Mouse (Mus musculus): ENCODE data around the gene Fli1. TPM values are rescaled to one million over a fixed set of nuclear protein-coding genes. Genes with fewer than 3 reads are reported as not detected.

Fli1 gene
- polyA plus RNA-seq, 2 experiments, result 10.1 to 22.2 TPM

GRCm38 (mm10) chr9:32583905-32584304 lies 41.2 kb upstream of the Fli1 start:
- ATAC-seq (ENCODE audit: low FRiP score, low read depth) (no peak), DNase-seq (ENCODE audit: low spot score) (no peak)
- WGBS, result 63% methylated on average over 6 of the region's 6 CpGs

DNA sequence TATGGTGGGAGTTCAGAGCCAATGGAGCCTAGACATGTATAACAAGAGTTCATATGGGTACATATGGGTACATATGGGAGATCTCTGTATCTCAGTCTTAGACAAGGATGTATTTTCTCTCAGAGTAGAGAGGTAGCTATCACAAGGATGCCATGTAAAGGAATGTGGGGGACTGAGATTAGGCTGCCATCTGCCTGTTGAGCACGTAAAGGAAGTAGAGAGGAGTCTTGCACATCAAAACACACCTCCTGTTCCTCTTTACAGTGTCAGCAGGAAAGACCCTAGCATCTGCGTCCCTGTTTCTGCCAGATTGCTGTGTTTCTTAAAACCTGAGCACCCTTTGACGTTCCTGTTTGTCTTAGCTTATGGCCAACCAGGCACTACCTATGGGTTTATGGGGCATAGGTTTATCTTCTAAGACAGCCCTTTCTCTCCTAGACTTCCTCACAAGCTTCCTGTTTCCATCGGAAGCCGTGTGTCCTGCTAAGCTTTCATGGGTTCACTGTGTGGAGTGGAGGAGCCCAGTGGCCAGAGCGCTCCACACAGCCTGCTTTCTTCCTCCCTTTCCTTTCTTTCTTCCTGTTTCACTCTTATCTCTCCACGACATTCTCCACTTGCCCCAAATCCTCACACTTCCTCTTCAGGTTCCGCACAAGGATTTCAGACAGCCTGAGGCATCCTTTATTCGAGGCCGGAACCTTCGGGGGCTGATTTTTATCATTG lies 39.4 kb upstream of the Fli1 start:
- no peak for TF ChIP-seq POLR2A (IDR thresholded peaks at IDR 0.05; ENCODE audit: borderline replicate concordance, extremely low read depth, insufficient read depth, insufficient read length)
- DNase-seq (ENCODE audit: low spot score) (no peak), ATAC-seq (ENCODE audit: low FRiP score, low read depth) (no peak)
- no peak overlapping the region for H3K4me2 ChIP-seq (replicated peaks; ENCODE audit: low read depth, low read length, severe bottlenecking)
- no peak overlapping the region for H3K27ac ChIP-seq (replicated peaks; ENCODE audit: low read depth, low read length)
- H3K4me3 ChIP-seq (replicated peaks; ENCODE audit: low read length), result no peak overlapping the region
- H3K27me3 ChIP-seq (ENCODE audit: control insufficient read depth, insufficient read depth, low read length), result no peaks in the 10 kb centered on the region
- no peaks in the 10 kb centered on the region for H3K4me1 ChIP-seq (ENCODE audit: control insufficient read depth, insufficient read depth, low read length)
- WGBS, result 72% methylated on average over 11 of the region's 11 CpGs
- H3K9ac ChIP-seq (ENCODE audit: low read depth, low read length, severe bottlenecking), result no peak overlapping the region
- no peaks in the 10 kb centered on the region for H3K9me3 ChIP-seq (ENCODE audit: control insufficient read depth, low read length)
- H3K36me3 ChIP-seq (ENCODE audit: control insufficient read depth, insufficient read depth, low read length), result no peaks in the 10 kb centered on the region

More at GRCm38 (mm10) chr9:32583905-32584304, 41.2 kb upstream of the Fli1 start:
- Histone ChIP-seq H3K27me3 (ENCODE audit: control insufficient read depth, insufficient read depth, low read length) (no peaks in the 10 kb centered on the region), H3K4me1 (ENCODE audit: control insufficient read depth, insufficient read depth, low read length) (no peaks in the 10 kb centered on the region), H3K36me3 (ENCODE audit: control insufficient read depth, insufficient read depth, low read length) (no peaks in the 10 kb centered on the region), H3K27ac (replicated peaks; ENCODE audit: low read depth, low read length) (no peak overlapping the region), H3K9me3 (ENCODE audit: control insufficient read depth, low read length) (no peaks in the 10 kb centered on the region), H3K9ac (ENCODE audit: low read depth, low read length, severe bottlenecking) (no peak overlapping the region), H3K4me2 (replicated peaks; ENCODE audit: low read depth, low read length, severe bottlenecking) (no peak overlapping the region), H3K4me3 (replicated peaks; ENCODE audit: low read length) (no peak overlapping the region)
- no peak for TF ChIP-seq POLR2A (IDR thresholded peaks at IDR 0.05; ENCODE audit: borderline replicate concordance, extremely low read depth, insufficient read depth, insufficient read length)

- H3K36me3 ChIP-seq (ENCODE audit: control insufficient read depth, insufficient read depth, low read length), result no peaks in the 10 kb centered on the region
- H3K4me2 ChIP-seq (replicated peaks; ENCODE audit: low read depth, low read length, severe bottlenecking), result no peak overlapping the region
- no peak for ATAC-seq (ENCODE audit: low FRiP score, low read depth)
- TF ChIP-seq POLR2A (IDR thresholded peaks at IDR 0.05; ENCODE audit: borderline replicate concordance, extremely low read depth, insufficient read depth, insufficient read length), result no peak
- no peak overlapping the region for H3K4me3 ChIP-seq (replicated peaks; ENCODE audit: low read length)
- DNase-seq (ENCODE audit: low spot score), result no peak
- WGBS, result 71% methylated on average over 2 of the region's 2 CpGs
- no peaks in the 10 kb centered on the region for H3K4me1 ChIP-seq (ENCODE audit: control insufficient read depth, insufficient read depth, low read length)
- H3K9me3 ChIP-seq (ENCODE audit: control insufficient read depth, low read length), result no peaks in the 10 kb centered on the region
- H3K27me3 ChIP-seq (ENCODE audit: control insufficient read depth, insufficient read depth, low read length), result no peaks in the 10 kb centered on the region
- H3K27ac ChIP-seq (replicated peaks; ENCODE audit: low read depth, low read length), result no peak overlapping the region
- no peak overlapping the region for H3K9ac ChIP-seq (ENCODE audit: low read depth, low read length, severe bottlenecking)
Observed at GRCm38 (mm10) chr9:32578411-32578810, 35.8 kb upstream of the Fli1 start.

GRCm38 (mm10) chr9:32573638-32574037 lies 31.0 kb upstream of the Fli1 start:
- peaks cover 7% of the 10 kb centered on the region; the same call in 1 of the 2 replicates for H3K4me1 ChIP-seq (ENCODE audit: control insufficient read depth, insufficient read depth, low read length)
- no peak overlapping the region for H3K4me2 ChIP-seq (replicated peaks; ENCODE audit: low read depth, low read length, severe bottlenecking)
- H3K9ac ChIP-seq (ENCODE audit: low read depth, low read length, severe bottlenecking), result no peak overlapping the region
- no peaks in the 10 kb centered on the region for H3K36me3 ChIP-seq (ENCODE audit: control insufficient read depth, insufficient read depth, low read length)
- no peaks in the 10 kb centered on the region for H3K9me3 ChIP-seq (ENCODE audit: control insufficient read depth, low read length)
- H3K4me3 ChIP-seq (replicated peaks; ENCODE audit: low read length), result no peak overlapping the region
- no peaks in the 10 kb centered on the region for H3K27me3 ChIP-seq (ENCODE audit: control insufficient read depth, insufficient read depth, low read length)
- ATAC-seq (ENCODE audit: low FRiP score, low read depth), result no peak
- 65% methylated on average over 4 of the region's 4 CpGs for WGBS
- no peak for DNase-seq (ENCODE audit: low spot score)
- no peak overlapping the region for H3K27ac ChIP-seq (replicated peaks; ENCODE audit: low read depth, low read length)
- no peak for TF ChIP-seq POLR2A (IDR thresholded peaks at IDR 0.05; ENCODE audit: borderline replicate concordance, extremely low read depth, insufficient read depth, insufficient read length)

- Histone ChIP-seq H3K27me3 (ENCODE audit: control insufficient read depth, insufficient read depth, low read length) (no peaks in the 10 kb centered on the region), H3K27ac (replicated peaks; ENCODE audit: low read depth, low read length) (no peak overlapping the region), H3K9me3 (ENCODE audit: control insufficient read depth, low read length) (no peaks in the 10 kb centered on the region), H3K36me3 (ENCODE audit: control insufficient read depth, insufficient read depth, low read length) (no peaks in the 10 kb centered on the region), H3K4me2 (replicated peaks; ENCODE audit: low read depth, low read length, severe bottlenecking) (no peak overlapping the region), H3K9ac (ENCODE audit: low read depth, low read length, severe bottlenecking) (no peak overlapping the region), H3K4me3 (replicated peaks; ENCODE audit: low read length) (no peak overlapping the region), H3K4me1 (ENCODE audit: control insufficient read depth, insufficient read depth, low read length) (peaks cover 12% of the 10 kb centered on the region)
- no peak for TF ChIP-seq POLR2A (IDR thresholded peaks at IDR 0.05; ENCODE audit: borderline replicate concordance, extremely low read depth, insufficient read depth, insufficient read length)
- WGBS, result 38% methylated on average over 4 of the region's 4 CpGs
- no peak for ATAC-seq (ENCODE audit: low FRiP score, low read depth)
- no peak for DNase-seq (ENCODE audit: low spot score)
Observed at GRCm38 (mm10) chr9:32571676-32572075, 29.0 kb upstream of the Fli1 start.

All from limb, embryonic 14.5 days (tissue).